Mouse (Mus musculus) forebrain, embryonic 13.5 days (tissue): ENCODE measurements at regions not wholly inside any gene's neighbourhood (a gene's known extent, or its start where the extent isn't known, plus 50 kb on each side); places are given as distances from the start of the nearest gene placed in this dataset.

Experiments
- ATAC-seq: fragments of 200-750 bp; cut with Nextera tagmentation; 2 replicates; pipeline ENCODE4 v1.8.0; 2017
- H3K27ac ChIP-seq: fragments of 300-500 bp; sonication (generic); 2 replicates; pipeline ENCODE4 v1.5.1; 2015; ENCODE audit warnings: inconsistent platforms, mild to moderate bottlenecking, moderate library complexity
- H3K27me3 ChIP-seq: fragments of 300-500 bp; sonication (generic); 2 replicates; pipeline ENCODE4 v1.6.1; 2015; ENCODE audit warnings: mild to moderate bottlenecking, inconsistent platforms
- H3K36me3 ChIP-seq: fragments of 300-500 bp; sonication (generic); 2 replicates; pipeline ENCODE4 v1.6.1; 2015; ENCODE audit warnings: mild to moderate bottlenecking, inconsistent platforms; ENCODE audit not compliant: poor library complexity, severe bottlenecking
- H3K4me1 ChIP-seq: fragments of 300-500 bp; sonication (generic); 2 replicates; pipeline ENCODE4 v1.6.1; 2015; ENCODE audit warnings: inconsistent platforms
- H3K4me2 ChIP-seq: fragments of 300-500 bp; sonication (generic); 2 replicates; pipeline ENCODE4 v1.6.1; 2015; ENCODE audit warnings: inconsistent platforms, mild to moderate bottlenecking, moderate library complexity
- H3K4me3 ChIP-seq: fragments of 300-500 bp; sonication (generic); 2 replicates; pipeline ENCODE4 v1.5.1; 2015; ENCODE audit warnings: mild to moderate bottlenecking, inconsistent platforms
- H3K9ac ChIP-seq: fragments of 300-500 bp; sonication (generic); 2 replicates; pipeline ENCODE4 v1.6.1; 2015; ENCODE audit warnings: mild to moderate bottlenecking, inconsistent platforms
- H3K9me3 ChIP-seq: fragments of 300-500 bp; sonication (generic); replicated peaks from 2 replicates; pipeline ENCODE4 v1.6.1; 2016; ENCODE audit warnings: inconsistent platforms
- WGBS: fragments of 180-500 bp; shearing (Covaris S2); methylation state at CpG from one replicate; pipeline ENCODE4 v1.1.7; 2015; 5-methylcytosine and 5-hydroxymethylcytosine counted together

GRCm38 (mm10) chr5:39325399-39325798 is 429.9 kb downstream of the Hs3st1 start:
- no peaks in the 10 kb centered on the region for H3K4me1 ChIP-seq
- H3K9me3 ChIP-seq: no peaks in the 10 kb centered on the region
- no peaks in the 10 kb centered on the region for H3K36me3 ChIP-seq
- peak; percentile 67; the same call in 1 of the 2 replicates for ATAC-seq
- no peak overlapping the region for H3K9ac ChIP-seq
- no peaks in the 10 kb centered on the region for H3K27me3 ChIP-seq
- 81% methylated on average over 2 of the region's 2 CpGs for WGBS
- H3K4me2 ChIP-seq: no peak overlapping the region
- no peak overlapping the region for H3K4me3 ChIP-seq
- no peak overlapping the region for H3K27ac ChIP-seq

GRCm38 (mm10) chr5:39316478-39316877 is 438.8 kb downstream of the Hs3st1 start:
- Histone ChIP-seq H3K27me3 (no peaks in the 10 kb centered on the region), H3K27ac (no peak overlapping the region), H3K4me3 (no peak overlapping the region), H3K9ac (no peak overlapping the region), H3K4me2 (no peak overlapping the region), H3K9me3 (no peaks in the 10 kb centered on the region), H3K4me1 (no peaks in the 10 kb centered on the region), H3K36me3 (no peaks in the 10 kb centered on the region)
- no peak for ATAC-seq
- WGBS: 79% methylated on average over 3 of the region's 3 CpGs

GRCm38 (mm10) chr5:39311211-39311610 is 434.6 kb upstream of the Clnk start:
- ATAC-seq: no peak
- no peaks in the 10 kb centered on the region for H3K4me1 ChIP-seq
- no peaks in the 10 kb centered on the region for H3K9me3 ChIP-seq
- H3K36me3 ChIP-seq: no peaks in the 10 kb centered on the region
- H3K4me3 ChIP-seq: no peak overlapping the region
- H3K27ac ChIP-seq: no peak overlapping the region
- H3K4me2 ChIP-seq: no peak overlapping the region
- no peak overlapping the region for H3K9ac ChIP-seq
- WGBS: 94% methylated on average over 4 of the region's 4 CpGs
- no peaks in the 10 kb centered on the region for H3K27me3 ChIP-seq

GRCm38 (mm10) chr5:39305794-39306193 is 429.2 kb upstream of the Clnk start:
- Histone ChIP-seq H3K4me2 (no peak overlapping the region), H3K4me1 (no peaks in the 10 kb centered on the region), H3K27ac (no peak overlapping the region), H3K27me3 (no peaks in the 10 kb centered on the region), H3K36me3 (no peaks in the 10 kb centered on the region), H3K9me3 (no peaks in the 10 kb centered on the region), H3K4me3 (no peak overlapping the region), H3K9ac (no peak overlapping the region)
- 90% methylated on average over 2 of the region's 2 CpGs for WGBS
- ATAC-seq: no peak

- 15% methylated on average over 2 of the region's 2 CpGs for WGBS
- Histone ChIP-seq H3K27ac (no peak overlapping the region), H3K9ac (no peak overlapping the region), H3K27me3 (no peaks in the 10 kb centered on the region), H3K9me3 (no peaks in the 10 kb centered on the region), H3K36me3 (no peaks in the 10 kb centered on the region), H3K4me1 (peaks cover 4% of the 10 kb centered on the region; the same call in 1 of the 2 replicates), H3K4me3 (no peak overlapping the region), H3K4me2 (no peak overlapping the region)
- no peak for ATAC-seq
These were observed 416.2 kb upstream of the Clnk start for GRCm38 (mm10) chr5:39292849-39293248.

- H3K36me3 ChIP-seq: no peaks in the 10 kb centered on the region
- no peaks in the 10 kb centered on the region for H3K9me3 ChIP-seq
- no peaks in the 10 kb centered on the region for H3K4me1 ChIP-seq
- H3K4me2 ChIP-seq: no peak overlapping the region
- WGBS: 88% methylated on average over 2 of the region's 2 CpGs
- H3K9ac ChIP-seq: no peak overlapping the region
- ATAC-seq: no peak
- H3K27ac ChIP-seq: no peak overlapping the region
- no peak overlapping the region for H3K4me3 ChIP-seq
- no peaks in the 10 kb centered on the region for H3K27me3 ChIP-seq
These were observed 404.4 kb upstream of the Clnk start for GRCm38 (mm10) chr5:39281021-39281420.

- ATAC-seq: no peak
- Histone ChIP-seq H3K9ac (no peak overlapping the region), H3K27me3 (no peaks in the 10 kb centered on the region), H3K4me3 (no peak overlapping the region), H3K27ac (no peak overlapping the region), H3K4me1 (no peaks in the 10 kb centered on the region), H3K36me3 (no peaks in the 10 kb centered on the region), H3K4me2 (no peak overlapping the region), H3K9me3 (no peaks in the 10 kb centered on the region)
- 76% methylated on average over 4 of the region's 4 CpGs for WGBS
These were observed 397.2 kb upstream of the Clnk start for GRCm38 (mm10) chr5:39273710-39274385.

GRCm38 (mm10) chr5:39267106-39267505 is 390.5 kb upstream of the Clnk start:
- 95% methylated on average over 1 of the region's 1 CpGs for WGBS
- Histone ChIP-seq H3K9me3 (no peaks in the 10 kb centered on the region), H3K4me2 (no peak overlapping the region), H3K4me3 (no peak overlapping the region), H3K36me3 (no peaks in the 10 kb centered on the region), H3K4me1 (no peaks in the 10 kb centered on the region), H3K27me3 (no peaks in the 10 kb centered on the region), H3K27ac (no peak overlapping the region), H3K9ac (no peak overlapping the region)
- ATAC-seq: no peak

GRCm38 (mm10) chr5:39260721-39261190 is 384.1 kb upstream of the Clnk start:
- WGBS: 17% methylated on average over 1 of the region's 1 CpGs
- peak; percentile 83 for ATAC-seq
- no peak overlapping the region for H3K4me3 ChIP-seq
- no peaks in the 10 kb centered on the region for H3K4me1 ChIP-seq
- no peaks in the 10 kb centered on the region for H3K27me3 ChIP-seq
- H3K27ac ChIP-seq: no peak overlapping the region
- no peaks in the 10 kb centered on the region for H3K36me3 ChIP-seq
- H3K4me2 ChIP-seq: no peak overlapping the region
- no peaks in the 10 kb centered on the region for H3K9me3 ChIP-seq
- no peak overlapping the region for H3K9ac ChIP-seq

GRCm38 (mm10) chr5:39257745-39258144 is 381.1 kb upstream of the Clnk start:
- Histone ChIP-seq H3K36me3 (no peaks in the 10 kb centered on the region), H3K9me3 (no peaks in the 10 kb centered on the region), H3K9ac (no peak overlapping the region), H3K4me1 (no peaks in the 10 kb centered on the region), H3K27me3 (no peaks in the 10 kb centered on the region), H3K4me2 (no peak overlapping the region), H3K27ac (no peak overlapping the region), H3K4me3 (no peak overlapping the region)
- no peak for ATAC-seq
- 89% methylated on average over 2 of the region's 2 CpGs for WGBS

- H3K4me2 ChIP-seq: no peak overlapping the region
- no peaks in the 10 kb centered on the region for H3K36me3 ChIP-seq
- no peak overlapping the region for H3K9ac ChIP-seq
- H3K9me3 ChIP-seq: no peaks in the 10 kb centered on the region
- no peaks in the 10 kb centered on the region for H3K4me1 ChIP-seq
- H3K27ac ChIP-seq: no peak overlapping the region
- no peak overlapping the region for H3K4me3 ChIP-seq
- ATAC-seq: no peak
- H3K27me3 ChIP-seq: no peaks in the 10 kb centered on the region
- 50% methylated on average over 3 of the region's 3 CpGs for WGBS
These were observed 375.6 kb upstream of the Clnk start for GRCm38 (mm10) chr5:39252206-39252605.

- ATAC-seq: no peak
- no peak overlapping the region for H3K4me3 ChIP-seq
- H3K9ac ChIP-seq: no peak overlapping the region
- H3K27ac ChIP-seq: no peak overlapping the region
- H3K4me2 ChIP-seq: no peak overlapping the region
- no peaks in the 10 kb centered on the region for H3K36me3 ChIP-seq
- no peaks in the 10 kb centered on the region for H3K27me3 ChIP-seq
- H3K4me1 ChIP-seq: no peaks in the 10 kb centered on the region
- H3K9me3 ChIP-seq: no peaks in the 10 kb centered on the region
These were observed 374.4 kb upstream of the Clnk start for GRCm38 (mm10) chr5:39251021-39251420.

GRCm38 (mm10) chr5:39219698-39220097 is 343.1 kb upstream of the Clnk start:
- no peak overlapping the region for H3K27ac ChIP-seq
- no peaks in the 10 kb centered on the region for H3K4me1 ChIP-seq
- H3K27me3 ChIP-seq: no peaks in the 10 kb centered on the region
- WGBS: 85% methylated on average over 5 of the region's 5 CpGs
- no peak overlapping the region for H3K9ac ChIP-seq
- H3K4me3 ChIP-seq: no peak overlapping the region
- no peaks in the 10 kb centered on the region for H3K9me3 ChIP-seq
- H3K36me3 ChIP-seq: no peaks in the 10 kb centered on the region
- H3K4me2 ChIP-seq: no peak overlapping the region
- no peak for ATAC-seq
